Mouse (Mus musculus) E14TG2a.4 (cell line): ENCODE results near the gene Suco.

Experiments used
- H3K27me3 ChIP-seq: 2 replicates; pipeline ENCODE4 v1.6.1; 2014; ENCODE audit warnings: low read length, control low read depth; ENCODE audit not compliant: insufficient read depth
- H3K36me3 ChIP-seq: 2 replicates; pipeline ENCODE4 v1.6.1; 2014; ENCODE audit warnings: low read length, control low read depth; ENCODE audit not compliant: insufficient read depth
- H3K4me1 ChIP-seq: replicated peaks from 2 replicates; pipeline ENCODE4 v1.6.1; 2014; ENCODE audit warnings: low read depth, low read length, control low read depth
- H3K4me3 ChIP-seq: replicated peaks from 2 replicates; pipeline ENCODE4 v1.5.1; 2014; ENCODE audit warnings: mild to moderate bottlenecking, low read length
- H3K9me3 ChIP-seq: 2 replicates; pipeline ENCODE4 v1.6.1; 2014; ENCODE audit warnings: low read length, control low read depth
- CTCF ChIP-seq: conservative IDR thresholded peaks from 2 replicates; pipeline ENCODE4 v1.5.1; 2014; ENCODE audit warnings: low read length
- NANOG ChIP-seq: IDR thresholded peaks from 2 replicates; pipeline ENCODE4 v1.6.1; 2014; ENCODE audit warnings: borderline replicate concordance, low read length, mixed read lengths
- POU5F1 ChIP-seq: IDR thresholded peaks from 2 replicates; pipeline ENCODE4 v1.6.1; 2014; ENCODE audit warnings: low read length, borderline replicate concordance

Gene Suco

DNA sequence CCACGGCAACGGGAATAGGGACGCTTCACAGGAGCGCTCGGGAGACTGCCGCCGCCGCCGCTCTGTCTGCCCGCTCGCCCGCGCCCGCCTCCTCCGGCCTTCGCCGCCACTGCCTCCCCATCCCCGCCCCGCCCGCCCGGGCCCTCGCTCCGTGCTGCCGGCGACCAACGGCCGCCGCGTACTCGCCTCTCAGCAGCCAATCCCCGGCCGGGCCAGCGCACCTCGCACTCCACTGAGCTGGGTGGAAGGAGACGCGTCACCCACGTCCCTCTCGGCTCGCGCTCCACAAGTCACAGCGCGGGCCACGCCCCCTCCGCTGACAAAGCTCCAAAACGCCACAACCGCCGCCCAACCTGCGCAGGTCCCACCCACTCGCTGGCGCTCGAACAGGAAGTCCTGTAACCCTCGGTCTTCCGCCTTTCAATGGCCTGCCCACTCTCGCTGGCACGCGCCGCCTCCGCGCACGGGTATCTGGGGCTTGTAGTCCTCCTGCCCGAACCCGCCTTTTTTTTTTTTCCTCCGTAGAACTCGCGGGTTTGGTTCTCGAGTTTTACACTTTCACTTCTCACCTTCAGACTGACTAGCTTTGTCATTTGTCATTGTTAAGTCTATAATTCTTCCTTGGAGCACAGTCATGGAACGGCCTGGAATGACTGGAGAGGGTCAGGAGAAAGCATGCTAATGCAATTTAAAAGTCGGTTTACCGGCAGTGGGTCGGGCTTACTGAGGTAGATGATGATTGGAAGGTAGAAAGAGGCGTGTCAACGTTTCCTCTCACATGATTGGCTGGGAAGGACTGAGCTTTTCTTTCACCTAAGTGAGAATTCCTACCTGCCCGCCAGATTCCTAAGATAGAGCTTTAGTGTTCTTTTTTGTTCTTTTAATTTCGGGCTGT, at the start of gene Suco:
Gene Suco (minus strand): TSS at position 130 of the 895 bp plus-strand sequence.
- H3K36me3 ChIP-seq: peaks cover 5% of the 10 kb centered on the region; the same call in 1 of the 2 replicates
- no peaks in the 10 kb centered on the region for H3K9me3 ChIP-seq
- H3K27me3 ChIP-seq: no peaks in the 10 kb centered on the region
- peak within 1 kb of the TSS; percentile 98 for H3K4me3 ChIP-seq
- TF ChIP-seq NANOG (no peak), CTCF (no peak), POU5F1 (no peak)
- peaks cover 41% of the 10 kb centered on the region for H3K4me1 ChIP-seq

DNA sequence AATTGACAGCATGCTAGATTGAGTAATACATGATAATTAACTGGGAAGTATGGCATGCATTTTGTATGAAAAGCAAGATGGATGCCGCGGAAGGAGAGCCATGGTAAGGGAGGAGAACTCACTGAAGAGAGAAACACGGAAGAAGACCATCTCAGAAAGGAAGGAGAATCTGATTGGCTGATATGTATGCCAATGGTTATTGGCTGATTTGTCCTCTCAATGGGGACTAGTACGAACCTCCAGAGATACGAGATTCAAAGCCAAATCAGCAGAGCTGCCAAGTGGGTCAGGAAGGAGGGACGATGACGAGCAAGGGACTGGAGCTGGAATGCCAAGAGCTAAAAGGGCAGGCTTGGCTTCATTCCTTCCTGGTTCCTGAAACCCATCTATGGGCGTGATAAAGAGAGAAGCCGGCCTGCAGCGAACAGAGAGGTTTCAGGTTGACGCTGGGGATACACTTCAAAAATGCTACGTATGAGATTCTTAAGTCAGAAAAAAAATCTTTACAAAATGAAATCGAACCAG, 48.9 kb upstream of the Suco start:
- Histone ChIP-seq H3K9me3 (peaks cover 3% of the 10 kb centered on the region; the same call in 1 of the 2 replicates), H3K36me3 (no peaks in the 10 kb centered on the region), H3K4me1 (peaks cover 46% of the 10 kb centered on the region), H3K4me3 (no peak overlapping the region), H3K27me3 (no peaks in the 10 kb centered on the region)
- TF ChIP-seq NANOG: no peak
- TF ChIP-seq POU5F1: no peak

GRCm38 (mm10) chr1:161924321-161924720, 47.8 kb upstream of the Suco start:
- no peak for TF ChIP-seq POU5F1
- H3K27me3 ChIP-seq: no peaks in the 10 kb centered on the region
- H3K4me3 ChIP-seq: no peak overlapping the region
- peaks cover 56% of the 10 kb centered on the region for H3K4me1 ChIP-seq
- no peaks in the 10 kb centered on the region for H3K36me3 ChIP-seq
- H3K9me3 ChIP-seq: peaks cover 3% of the 10 kb centered on the region; the same call in 1 of the 2 replicates

DNA sequence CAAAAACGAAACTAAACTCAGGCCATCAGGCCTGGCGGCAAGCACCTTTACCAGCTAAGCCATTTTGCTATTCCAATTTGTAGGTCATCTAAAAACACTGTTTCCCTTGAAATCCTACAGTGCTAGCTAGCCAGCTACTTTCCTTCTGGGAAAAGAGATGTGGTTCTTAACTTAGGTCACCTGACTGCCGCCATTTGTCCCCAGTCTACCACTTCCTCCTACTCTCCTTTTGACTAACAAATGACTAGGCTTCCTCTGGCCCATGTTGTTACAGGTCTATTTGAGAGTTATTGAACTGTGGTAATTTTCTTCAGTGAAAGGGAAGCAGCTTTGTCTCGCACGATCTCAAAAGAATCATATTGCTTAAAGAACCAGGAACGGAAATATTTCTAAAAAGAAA, 45.4 kb upstream of the Suco start:
- Histone ChIP-seq H3K36me3 (no peaks in the 10 kb centered on the region), H3K9me3 (peaks cover 3% of the 10 kb centered on the region; the same call in 1 of the 2 replicates), H3K4me3 (no peak overlapping the region), H3K27me3 (no peaks in the 10 kb centered on the region), H3K4me1 (peaks cover 74% of the 10 kb centered on the region)
- TF ChIP-seq NANOG (no peak), POU5F1 (no peak), CTCF (no peak)

GRCm38 (mm10) chr1:161920475-161921454, 44.3 kb upstream of the Suco start:
- H3K4me3 ChIP-seq: no peak overlapping the region
- peaks cover 3% of the 10 kb centered on the region; the same call in 1 of the 2 replicates for H3K9me3 ChIP-seq
- H3K27me3 ChIP-seq: no peaks in the 10 kb centered on the region
- H3K36me3 ChIP-seq: no peaks in the 10 kb centered on the region
- H3K4me1 ChIP-seq: peaks cover 86% of the 10 kb centered on the region
- no peak for TF ChIP-seq NANOG
- no peak for TF ChIP-seq CTCF
- TF ChIP-seq POU5F1: 0 out of 2 replicates have a peak, but pooled peaks have one; percentile 22

- no peak overlapping the region for H3K4me3 ChIP-seq
- H3K9me3 ChIP-seq: no peaks in the 10 kb centered on the region
- no peak for TF ChIP-seq CTCF
- no peaks in the 10 kb centered on the region for H3K27me3 ChIP-seq
- H3K36me3 ChIP-seq: no peaks in the 10 kb centered on the region
- peaks cover 96% of the 10 kb centered on the region for H3K4me1 ChIP-seq
Measured at GRCm38 (mm10) chr1:161919594-161919993, 43.1 kb upstream of the Suco start.

GRCm38 (mm10) chr1:161918682-161919372, 42.3 kb upstream of the Suco start:
- peak overlapping the region; percentile 27 for H3K4me3 ChIP-seq
- TF ChIP-seq NANOG: no peak
- no peak for TF ChIP-seq CTCF
- no peak for TF ChIP-seq POU5F1
- no peaks in the 10 kb centered on the region for H3K9me3 ChIP-seq
- peaks cover 2% of the 10 kb centered on the region; the same call in 1 of the 2 replicates for H3K27me3 ChIP-seq
- peaks cover 95% of the 10 kb centered on the region for H3K4me1 ChIP-seq
- no peaks in the 10 kb centered on the region for H3K36me3 ChIP-seq
